Mouse (Mus musculus) macrophage (primary cell): ENCODE measurements around the gene Eif4a1. TPM values are rescaled to one million over a fixed set of nuclear protein-coding genes. Genes with fewer than 3 reads are reported as not detected.
"Not testable (repeated sequence)": the region's sequence is repeated elsewhere in the genome, so short reads cannot be mapped to it uniquely, and the experiment has no call there.

ENCODE experiments used
- H3K27ac ChIP-seq: fragments of 350-480 bp; formaldehyde crosslinking; 2 replicates; pipeline ENCODE4 v1.9.0; 2021
- H3K36me3 ChIP-seq: fragments of 350-480 bp; formaldehyde crosslinking; 2 replicates; pipeline ENCODE4 v1.9.0; 2021; ENCODE audit errors: inconsistent target
- H3K4me3 ChIP-seq: fragments of 350-480 bp; formaldehyde crosslinking; 2 replicates; pipeline ENCODE4 v1.9.0; 2021; ENCODE audit errors: inconsistent target
- H3K79me2 ChIP-seq: fragments of 350-480 bp; formaldehyde crosslinking; 2 replicates; pipeline ENCODE4 v1.9.0; 2021; ENCODE audit errors: inconsistent target
- WGBS: methylation state at CpG from one replicate; pipeline ENCODE4 v1.1.7; 2026; ENCODE audit warnings: inconsistent platforms; ENCODE audit not compliant: missing documents; 5-methylcytosine and 5-hydroxymethylcytosine counted together
- polyA plus RNA-seq: library from polyadenylated mRNA; stranded (reverse); fragments of 250-400 nt; gene quantifications from 3 replicates; pipeline ENCODE4 v1.2.4, GENCODE M21; 2018; ENCODE audit warnings: inconsistent platforms

Eif4a1 gene
- polyA plus RNA-seq, 1 experiment from 2014 or later = 693 TPM

- no peaks in the 10 kb centered on the region for H3K36me3 ChIP-seq
- H3K79me2 ChIP-seq = no peaks in the 10 kb centered on the region
- no peak overlapping the region for H3K27ac ChIP-seq
- H3K4me3 ChIP-seq = no peak overlapping the region
- 100% methylated on average over 4 of the region's 4 CpGs for WGBS
These were observed 35.2 kb upstream of the Eif4a1 start for GRCm38 (mm10) chr11:69707480-69707847.

DNA sequence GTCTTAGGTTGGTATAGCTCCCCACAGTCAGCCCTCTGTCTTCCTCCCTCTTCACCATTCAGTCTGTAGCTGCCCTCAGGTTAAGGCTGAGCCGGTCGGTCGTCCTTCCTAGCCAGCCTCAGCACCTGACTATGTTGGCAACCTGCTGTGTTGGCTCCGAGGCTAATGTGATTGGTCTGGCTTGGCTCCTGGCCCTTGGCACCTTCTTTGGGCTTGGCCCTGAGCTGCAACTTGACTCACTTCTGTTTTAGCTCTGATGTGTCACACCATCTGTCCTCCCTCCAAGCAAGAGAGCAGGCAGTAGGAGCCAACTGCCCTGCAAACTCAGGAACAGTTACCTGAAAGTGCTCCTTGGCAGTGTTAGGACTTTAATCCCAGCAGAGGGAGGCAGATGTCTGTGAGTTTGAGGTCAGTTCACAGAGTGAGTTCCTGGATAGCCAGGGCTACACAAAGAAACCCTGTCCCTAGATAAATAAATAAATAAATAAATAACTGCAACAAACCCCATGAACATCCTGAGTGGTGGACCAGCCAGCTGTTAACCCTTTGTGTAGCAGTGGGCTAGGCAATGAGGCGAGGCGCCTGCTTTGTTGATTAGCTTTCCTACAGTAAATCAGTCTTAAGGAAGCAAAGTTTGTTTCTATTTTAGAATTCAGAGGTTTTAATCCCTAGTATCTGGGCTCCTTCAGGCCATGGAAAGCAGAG is 34.7 kb upstream of the Eif4a1 start:
- Histone ChIP-seq H3K4me3 (no peak overlapping the region), H3K79me2 (no peaks in the 10 kb centered on the region), H3K36me3 (no peaks in the 10 kb centered on the region), H3K27ac (no peak overlapping the region)
- 81% methylated on average over 6 of the region's 6 CpGs for WGBS

DNA sequence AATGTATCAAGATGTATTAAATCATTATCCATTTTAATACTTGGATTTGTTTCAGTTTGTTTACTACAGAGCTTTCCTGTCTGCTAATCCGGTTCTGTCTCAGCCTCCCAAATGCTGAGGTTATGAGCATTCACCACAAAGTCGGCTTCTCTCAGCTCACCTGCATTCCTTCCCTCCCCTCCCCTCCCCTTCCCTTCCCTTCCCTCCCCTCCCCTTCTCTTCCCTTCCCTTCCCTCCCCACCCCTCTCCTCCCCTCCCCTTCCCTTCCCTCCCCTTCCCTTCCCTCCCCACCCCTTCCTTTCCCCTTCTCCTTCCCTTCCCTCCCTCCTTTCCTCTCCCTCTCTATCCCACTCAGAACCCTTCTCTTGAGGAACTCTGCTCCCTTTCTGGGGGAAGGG is 32.4 kb upstream of the Eif4a1 start:
- Histone ChIP-seq H3K36me3 (no peaks in the 10 kb centered on the region), H3K4me3 (no peak overlapping the region), H3K79me2 (no peaks in the 10 kb centered on the region), H3K27ac (no peak overlapping the region)
- WGBS = no CpG with 5 or more reads among the region's 2 CpGs

- no peaks in the 10 kb centered on the region for H3K36me3 ChIP-seq
- H3K79me2 ChIP-seq = no peaks in the 10 kb centered on the region
- no peak overlapping the region for H3K4me3 ChIP-seq
- H3K27ac ChIP-seq = no peak overlapping the region
- 76% methylated on average over 7 of the region's 8 CpGs for WGBS
These were observed 31.8 kb upstream of the Eif4a1 start for GRCm38 (mm10) chr11:69703814-69704612.

DNA sequence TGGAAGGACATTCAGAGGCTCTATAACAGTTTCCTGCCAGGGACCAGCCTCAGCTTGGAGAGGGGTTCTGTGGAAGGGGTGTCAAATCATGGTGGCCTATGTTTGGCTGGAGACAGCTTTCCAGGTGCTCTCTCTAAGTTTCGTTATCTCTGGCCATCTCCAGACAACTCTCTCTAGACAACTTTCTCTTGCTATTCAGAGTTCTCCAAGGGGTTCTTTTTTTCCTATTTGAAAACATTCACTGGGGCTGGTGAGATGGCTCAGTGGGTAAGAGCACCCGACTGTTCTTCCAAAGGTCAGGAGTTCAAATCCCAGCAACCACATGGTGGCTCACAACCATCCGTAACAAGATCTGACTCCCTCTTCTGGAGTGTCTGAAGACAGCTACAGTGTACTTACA is 31.2 kb upstream of the Eif4a1 start:
- not testable (repeated sequence) for H3K27ac ChIP-seq, H3K36me3 ChIP-seq, H3K79me2 ChIP-seq, H3K4me3 ChIP-seq
- WGBS = 80% methylated on average over 2 of the region's 3 CpGs

DNA sequence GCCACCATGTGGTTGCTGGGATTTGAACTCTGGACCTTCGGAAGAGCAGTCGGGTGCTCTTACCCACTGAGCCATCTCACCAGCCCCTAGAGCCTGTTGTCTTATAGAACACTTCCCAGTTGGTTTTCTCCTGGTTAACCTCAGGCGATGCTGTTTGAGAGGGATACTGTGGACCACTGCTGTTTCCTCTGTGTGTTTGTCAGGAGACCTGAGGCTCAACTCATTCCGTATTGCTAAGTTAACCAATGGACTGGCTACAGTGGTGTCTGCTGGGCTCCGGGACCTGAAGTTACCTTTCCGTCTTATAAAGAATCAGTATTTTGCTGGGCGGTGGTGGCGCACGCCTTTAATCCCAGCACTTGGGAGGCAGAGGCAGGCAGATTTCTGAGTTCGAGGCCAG is 30.7 kb upstream of the Eif4a1 start:
- H3K36me3 ChIP-seq, H3K79me2 ChIP-seq, H3K4me3 ChIP-seq, H3K27ac ChIP-seq: not testable (repeated sequence)
- WGBS = 91% methylated on average over 4 of the region's 10 CpGs

GRCm38 (mm10) chr11:69699595-69699994 is 27.4 kb upstream of the Eif4a1 start:
- no peaks in the 10 kb centered on the region for H3K36me3 ChIP-seq
- H3K4me3 ChIP-seq = no peak overlapping the region
- WGBS = 100% methylated on average over 1 of the region's 1 CpGs
- peaks cover 9% of the 10 kb centered on the region for H3K79me2 ChIP-seq
- no peak overlapping the region for H3K27ac ChIP-seq

DNA sequence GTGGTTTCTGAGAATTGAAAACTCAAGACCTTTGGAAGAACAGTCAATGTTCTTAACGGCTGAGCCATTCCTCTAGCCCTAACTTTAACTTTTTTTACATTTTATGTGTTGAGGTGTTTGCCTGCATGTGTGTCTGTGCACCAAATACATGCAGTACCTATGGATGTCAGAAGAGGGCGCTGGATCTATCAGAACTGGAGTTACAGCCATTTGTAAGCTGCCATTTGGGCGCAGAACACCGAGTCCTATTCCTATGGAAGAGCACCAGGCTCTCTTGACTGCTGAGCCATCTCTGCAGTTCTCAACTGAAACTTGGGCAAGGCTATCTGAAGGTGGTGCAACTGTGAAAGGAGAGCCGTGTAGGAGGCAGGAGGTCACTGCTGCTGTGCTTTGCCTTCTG is 26.4 kb upstream of the Eif4a1 start:
- H3K4me3 ChIP-seq = no peak overlapping the region
- H3K36me3 ChIP-seq = no peaks in the 10 kb centered on the region
- 84% methylated on average over 5 of the region's 5 CpGs for WGBS
- no peak overlapping the region for H3K27ac ChIP-seq
- H3K79me2 ChIP-seq = peaks cover 19% of the 10 kb centered on the region

GRCm38 (mm10) chr11:69697396-69697795 is 25.2 kb upstream of the Eif4a1 start:
- no peak overlapping the region for H3K4me3 ChIP-seq
- no peaks in the 10 kb centered on the region for H3K36me3 ChIP-seq
- H3K27ac ChIP-seq = no peak overlapping the region
- 92% methylated on average over 3 of the region's 3 CpGs for WGBS
- H3K79me2 ChIP-seq = peaks cover 29% of the 10 kb centered on the region

DNA sequence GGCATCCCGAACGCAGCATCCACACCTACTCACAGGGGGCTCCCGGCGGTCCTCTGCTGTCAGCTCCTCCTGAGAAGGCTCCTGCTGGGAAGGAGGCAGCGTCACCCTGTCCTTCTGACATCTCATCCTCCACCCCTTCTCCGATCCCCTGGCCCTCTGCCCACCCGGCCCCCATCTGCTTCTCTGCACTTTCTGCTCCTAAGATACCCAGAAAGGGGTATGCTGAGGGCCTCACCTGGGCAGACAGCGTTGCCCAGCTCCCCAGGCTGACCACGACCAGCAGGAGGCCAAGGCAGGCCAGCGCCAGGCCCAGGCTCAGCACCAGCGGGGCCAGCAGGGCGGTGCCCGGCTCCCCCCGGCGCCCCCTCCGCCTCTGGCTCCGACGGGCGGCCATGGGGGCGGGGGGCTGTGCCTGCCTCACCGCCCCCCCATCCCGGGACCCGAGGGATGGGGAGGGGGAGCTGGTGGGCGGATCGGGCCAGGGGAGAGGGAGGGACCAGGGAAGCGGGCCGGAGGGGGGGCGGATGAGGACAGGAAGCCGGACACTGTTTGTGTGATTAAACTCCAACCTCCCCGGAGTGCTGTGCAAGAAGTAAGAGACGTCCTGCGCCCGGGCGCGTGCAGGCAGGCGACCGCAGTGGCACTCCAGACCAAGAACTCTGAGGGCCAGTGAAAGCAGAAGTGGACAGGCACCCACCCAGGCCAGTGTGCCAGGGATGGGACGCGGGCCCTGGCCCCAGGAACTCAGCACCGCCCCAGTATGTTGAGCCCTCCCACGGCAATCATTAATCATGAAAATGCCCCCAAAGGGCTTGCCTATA is 23.3 kb upstream of the Eif4a1 start, which contains the start of the genes Tnfsf12 and Tnfsfm13:
Gene Tnfsf12 (minus strand): TSS at position 489 of the 821 bp plus-strand sequence.
Gene Tnfsfm13 (minus strand): TSS at position 738 of the 821 bp plus-strand sequence.
- Histone ChIP-seq H3K36me3 (no peaks in the 10 kb centered on the region), H3K27ac (peak within 1 kb of the TSS; percentile 96), H3K4me3 (peak within 1 kb of the TSS; percentile 74), H3K79me2 (peaks cover 37% of the 10 kb centered on the region)
- WGBS = 12% methylated on average over 41 of the region's 41 CpGs

DNA sequence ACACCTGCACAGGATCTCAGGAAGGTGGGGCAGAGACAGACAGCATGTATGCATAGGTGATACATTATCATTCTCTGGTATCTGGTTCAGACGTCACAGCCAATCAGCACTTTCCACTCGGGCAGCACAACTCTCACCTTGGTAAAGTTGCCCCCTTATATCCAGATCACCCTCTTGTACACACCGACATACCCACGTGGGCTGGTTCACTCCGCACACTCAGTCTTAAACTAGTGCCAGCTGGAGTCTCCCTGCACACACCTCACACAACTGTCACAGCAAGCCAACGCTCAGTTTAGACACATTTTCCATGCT is 22.8 kb upstream of the Eif4a1 start:
- H3K4me3 ChIP-seq = peak overlapping the region; percentile 74
- peaks cover 43% of the 10 kb centered on the region for H3K79me2 ChIP-seq
- peak overlapping the region; percentile 96 for H3K27ac ChIP-seq
- H3K36me3 ChIP-seq = no peaks in the 10 kb centered on the region
- 78% methylated on average over 6 of the region's 6 CpGs for WGBS

DNA sequence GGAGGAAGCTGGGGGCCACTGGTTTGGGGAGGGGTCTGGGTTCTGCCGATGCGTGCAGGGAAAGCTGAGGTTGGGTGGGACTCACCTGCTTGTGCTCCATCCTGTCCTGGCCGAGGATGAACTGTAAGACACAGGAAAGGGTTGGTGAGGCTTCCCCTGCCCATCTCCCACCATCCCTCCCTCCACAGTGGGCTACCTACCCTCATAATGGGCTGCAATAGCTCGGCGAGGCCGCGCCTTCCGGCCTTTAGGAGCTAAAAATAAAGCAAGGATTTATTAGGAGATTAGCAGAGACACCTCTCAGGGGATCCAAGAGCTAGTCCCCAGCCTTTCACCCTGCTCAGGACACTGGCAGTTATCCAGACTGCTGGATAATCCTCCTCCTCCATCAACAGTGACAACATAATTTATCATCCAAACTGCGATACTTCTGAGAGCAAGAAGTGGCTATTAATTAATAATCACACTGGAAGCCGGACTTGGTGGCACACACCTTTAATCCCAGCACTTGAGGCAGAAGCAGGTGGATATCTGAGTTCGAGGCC is 21.3 kb upstream of the Eif4a1 start:
- H3K27ac ChIP-seq = peak overlapping the region; percentile 96
- whole genome bisulfite sequencing = 74% methylated on average over 10 of the region's 11 CpGs
- peaks cover 48% of the 10 kb centered on the region for H3K79me2 ChIP-seq
- H3K36me3 ChIP-seq = no peaks in the 10 kb centered on the region
- peak overlapping the region; percentile 74; the same call in 1 of the 2 replicates for H3K4me3 ChIP-seq

GRCm38 (mm10) chr11:69692863-69693262 is 20.6 kb upstream of the Eif4a1 start:
- 96% methylated on average over 6 of the region's 6 CpGs for WGBS
- peak overlapping the region; percentile 96 for H3K27ac ChIP-seq

DNA sequence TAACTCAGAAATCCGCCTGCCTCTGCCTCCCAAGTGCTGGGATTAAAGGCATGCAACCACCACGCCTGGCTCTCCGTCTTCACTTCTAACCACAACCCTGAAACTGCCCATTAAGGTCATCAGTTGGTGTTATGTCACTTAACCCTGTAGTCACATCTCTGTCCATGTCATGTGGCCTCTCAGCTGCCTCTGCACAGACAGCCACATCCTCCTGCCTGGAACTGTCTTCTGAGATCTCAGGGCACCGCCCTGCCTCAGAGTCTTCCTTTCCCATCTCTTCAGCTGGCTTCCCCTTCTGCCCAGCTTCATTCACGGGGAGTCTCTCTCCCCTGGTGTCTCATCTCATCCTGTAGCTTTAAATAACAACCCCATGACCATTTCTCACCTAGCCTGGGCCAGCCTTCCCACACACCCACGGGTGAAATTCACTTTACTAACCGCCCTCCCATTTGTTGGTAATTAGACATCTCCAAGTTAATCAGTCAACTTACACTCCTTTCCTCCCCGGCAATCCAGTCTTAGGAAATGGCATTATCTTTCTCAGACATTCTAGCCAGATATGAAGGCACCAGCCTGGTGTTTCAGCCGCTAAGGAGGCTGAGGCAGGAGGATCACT is 20.1 kb upstream of the Eif4a1 start:
- H3K36me3 ChIP-seq = no peaks in the 10 kb centered on the region
- 32% methylated on average over 9 of the region's 9 CpGs for WGBS

More at GRCm38 (mm10) chr11:69692863-69693262, 20.6 kb upstream of the Eif4a1 start:
- H3K36me3 ChIP-seq = no peaks in the 10 kb centered on the region
- peaks cover 55% of the 10 kb centered on the region for H3K79me2 ChIP-seq
- no peak overlapping the region for H3K4me3 ChIP-seq

More for the DNA sequence above, 20.1 kb upstream of the Eif4a1 start:
- no peak overlapping the region for H3K4me3 ChIP-seq
- peaks cover 60% of the 10 kb centered on the region for H3K79me2 ChIP-seq
- peak overlapping the region; percentile 96 for H3K27ac ChIP-seq
